Mouse (Mus musculus) heart, postnatal 0 days (tissue): ENCODE results near the gene Lap3.

ENCODE experiments used
- CTCF ChIP-seq: IDR thresholded peaks from 2 replicates; pipeline ENCODE4 v1.5.1; 2016; ENCODE audit warnings: antibody characterized with exemption, control low read depth, low read depth
- EP300 ChIP-seq: IDR thresholded peaks from 2 replicates; pipeline ENCODE4 v1.6.1; 2016; ENCODE audit warnings: antibody characterized with exemption, low read depth

DNA sequence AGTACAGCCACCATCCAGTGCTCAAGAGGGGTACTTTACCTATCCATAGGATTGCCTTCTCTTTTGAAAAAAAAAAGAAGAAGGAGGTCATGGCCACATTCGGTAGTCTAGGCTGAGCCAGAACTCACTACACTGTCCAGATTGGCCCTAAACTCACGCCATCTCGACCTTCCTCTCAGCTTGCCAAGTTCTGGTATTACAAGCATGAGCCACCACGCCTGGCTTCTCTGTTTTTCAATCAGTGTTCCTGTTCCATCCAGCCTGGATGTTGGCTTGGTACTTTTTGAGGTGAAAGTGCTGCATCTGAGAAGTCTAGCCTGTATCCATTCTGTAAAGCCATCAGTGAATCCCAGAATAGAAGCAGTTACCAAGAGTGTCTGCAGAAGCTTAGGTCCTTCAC is 3.3 kb downstream of the Lap3 start:
- no peak for TF ChIP-seq CTCF
- TF ChIP-seq EP300: no peak
